ENCODE assay signal across 13 mouse cellular contexts in genomic region chr12:82245219-82245618, GRCm38 (mm10).
DNase-seq lines count a peak whose midpoint lies in the region; ATAC-seq and TF ChIP-seq lines count a peak whose summit lies in the region.
"Had no signal": no experiment of that assay in that cellular context is flagged by ENCODE, and none has a peak within 500 bp of the region (broad histone marks: within the 10 kb centered on the region; RNA-seq: fewer than 3 reads in every experiment).

No protein-coding gene starts in this region.

- H3K27ac ChIP-seq in liver, embryonic 12.5 days: peak overlapping the region; percentile 54; the same call in 1 of the 2 replicates
- H3K27ac ChIP-seq in thymus, adult 2 months (ENCODE audit: control insufficient read depth, insufficient read depth, low read length): no peak overlapping the region; the same call in 1 of the 2 replicates
- H3K27ac ChIP-seq: heart, adult 2 months; hindbrain, embryonic 14.5 days; limb, embryonic 10.5 days had no signal

- DNase-seq in lung, postnatal 36 days: peak; percentile 26
- DNase-seq in lung, postnatal 14 days: no peak
- peak; percentile 80 for DNase-seq in G1E (ENCODE audit: low spot score)
- peak; percentile 72 to 87 for DNase-seq in natural killer cell, adult 2 months (ENCODE audit: low spot score in 2 of 2)
- DNase-seq in ovary, postnatal 10 days (ENCODE audit: low spot score): no peak
- no peak for DNase-seq in thymus, adult 2 months
- DNase-seq: adrenal gland, adult 2 months; embryo, embryonic 11 days; heart, adult 2 months had no signal

- no peak for TF ChIP-seq CTCF in G1E (IDR thresholded peaks at IDR 0.05; ENCODE audit: low read depth, low read length)
- no peak for TF ChIP-seq CTCF in thymus, adult 2 months (IDR thresholded peaks at IDR 0.05; ENCODE audit: borderline replicate concordance, control insufficient read depth, extremely low read depth, insufficient read depth, low read length, poor library complexity)

- peaks cover 39% of the 10 kb centered on the region for H3K36me3 ChIP-seq in G1E (replicated peaks)
- H3K36me3 ChIP-seq in liver, embryonic 12.5 days: peaks cover 10% of the 10 kb centered on the region; the same call in 1 of the 2 replicates
- H3K36me3 ChIP-seq in thymus, adult 2 months (ENCODE audit: control insufficient read depth, insufficient read depth, low read length): no peaks in the 10 kb centered on the region

- WGBS in liver, embryonic 12.5 days (ENCODE audit: insufficient replicate concordance): 21% methylated on average over 6 of the region's 6 CpGs
- WGBS in thymus, adult 2 months: 4% methylated on average over 6 of the region's 6 CpGs

- H3K27me3 ChIP-seq in G1E (ENCODE audit: insufficient read depth, low read length): no peaks in the 10 kb centered on the region
- no peaks in the 10 kb centered on the region for H3K27me3 ChIP-seq in liver, embryonic 12.5 days (replicated peaks)
- H3K27me3 ChIP-seq in thymus, adult 2 months (ENCODE audit: control insufficient read depth, insufficient read depth, low read length): no peaks in the 10 kb centered on the region

- peak; percentile 80 for ATAC-seq in G1E (ENCODE audit: extremely low read depth, insufficient number of reproducible peaks, low FRiP score, poor library complexity, severe bottlenecking)
- no peak for ATAC-seq in liver, embryonic 12.5 days
- ATAC-seq: forebrain, embryonic 14.5 days had no signal

- H3K4me1 ChIP-seq in G1E (ENCODE audit: insufficient read depth, low read depth, low read length): peaks cover 70% of the 10 kb centered on the region
- peaks cover 41% of the 10 kb centered on the region for H3K4me1 ChIP-seq in liver, embryonic 12.5 days
- H3K4me1 ChIP-seq in thymus, adult 2 months (replicated peaks; ENCODE audit: control insufficient read depth, insufficient read depth, low read length): peaks cover 17% of the 10 kb centered on the region
- H3K4me1 ChIP-seq: limb, embryonic 10.5 days had no signal

- peak overlapping the region; percentile 61; the same call in 1 of the 2 replicates for H3K4me3 ChIP-seq in G1E (ENCODE audit: low read depth, low read length)
- no peak overlapping the region for H3K4me3 ChIP-seq in liver, embryonic 12.5 days
- H3K4me3 ChIP-seq in thymus, adult 2 months (ENCODE audit: control insufficient read depth, insufficient read depth, low read length): no peak overlapping the region
- H3K4me3 ChIP-seq: heart, adult 2 months; limb, embryonic 10.5 days had no signal

- TF ChIP-seq POLR2A in thymus, adult 2 months (IDR thresholded peaks at IDR 0.05; ENCODE audit: control insufficient read depth, extremely low read depth, insufficient read depth, low read length, poor library complexity): no peak

- H3K4me2 ChIP-seq in liver, embryonic 12.5 days: peak overlapping the region; percentile 43
- H3K4me2 ChIP-seq: hindbrain, embryonic 14.5 days had no signal

- H3K9ac ChIP-seq in liver, embryonic 12.5 days: peak overlapping the region; percentile 6; the same call in 1 of the 2 replicates
- H3K9ac ChIP-seq: hindbrain, embryonic 14.5 days had no signal

- peaks cover 7% of the 10 kb centered on the region for H3K9me3 ChIP-seq in G1E (replicated peaks)
- no peaks in the 10 kb centered on the region for H3K9me3 ChIP-seq in liver, embryonic 12.5 days (replicated peaks)
- H3K9me3 ChIP-seq: limb, embryonic 10.5 days had no signal

Comparison
In these comparisons a context has a peak if more than half of its experiments do, and no peak if none do; other contexts are left out.
1. DNase-seq: peak in lung, postnatal 36 days (single experiment), G1E (single experiment) and natural killer cell, adult 2 months (2 of 2); none in lung, postnatal 14 days (single experiment), ovary, postnatal 10 days (single experiment) and thymus, adult 2 months (single experiment).